Mouse (Mus musculus): ENCODE measurements around the gene Gm21987.

GRCm38 (mm10) chr16:38389284-38389893, 42.5 kb downstream of the Gm21987 start:
- TF ChIP-seq CTCF (IDR thresholded peaks at IDR 0.05; ENCODE audit: insufficient read depth, low read depth, low read length) (no peak), POLR2A (IDR thresholded peaks at IDR 0.05; ENCODE audit: insufficient read depth, low read depth, low read length) (no peak)
